Mouse (Mus musculus) lung, postnatal 0 days (tissue): ENCODE results near the gene Ffar3. TPM values are rescaled to one million over a fixed set of nuclear protein-coding genes. Genes with fewer than 3 reads are reported as not detected.

ENCODE experiments used
- ATAC-seq: fragments of 200-750 bp; cut with Nextera tagmentation; 2 replicates; pipeline ENCODE4 v1.8.0; 2017; ENCODE audit warnings: moderate library complexity
- DNase-seq: peaks from one replicate; pipeline ENCODE4 v3.0.0-alpha.2; 2016; ENCODE audit warnings: low spot score
- H3K27ac ChIP-seq: fragments of 300-500 bp; sonication (generic); 2 replicates; pipeline ENCODE4 v1.5.1; 2014; ENCODE audit warnings: antibody characterized with exemption, mild to moderate bottlenecking, low read length, mixed read lengths
- H3K27me3 ChIP-seq: fragments of 300-500 bp; sonication (generic); replicated peaks from 2 replicates; pipeline ENCODE4 v1.6.1; 2014; ENCODE audit warnings: low read length, mixed read lengths; ENCODE audit not compliant: insufficient read depth
- H3K36me3 ChIP-seq: fragments of 300-500 bp; sonication (generic); 2 replicates; pipeline ENCODE4 v1.6.1; 2014; ENCODE audit warnings: low read length, mixed read lengths; ENCODE audit not compliant: insufficient read depth
- H3K4me1 ChIP-seq: fragments of 300-500 bp; sonication (generic); 2 replicates; pipeline ENCODE4 v1.6.1; 2014; ENCODE audit warnings: antibody characterized with exemption, low read depth, low read length, mixed read lengths; ENCODE audit not compliant: insufficient read depth
- H3K4me2 ChIP-seq: fragments of 300-500 bp; sonication (generic); replicated peaks from 2 replicates; pipeline ENCODE4 v1.6.1; 2014; ENCODE audit warnings: low read depth, mild to moderate bottlenecking, low read length, moderate library complexity, mixed read lengths
- H3K4me3 ChIP-seq: fragments of 300-500 bp; sonication (generic); 2 replicates; pipeline ENCODE4 v1.5.1; 2014; ENCODE audit warnings: low read depth, low read length
- H3K9ac ChIP-seq: fragments of 300-500 bp; sonication (generic); replicated peaks from 2 replicates; pipeline ENCODE4 v1.6.1; 2014; ENCODE audit warnings: low read depth, mild to moderate bottlenecking
- H3K9me3 ChIP-seq: fragments of 300-500 bp; sonication (generic); 2 replicates; pipeline ENCODE4 v1.6.1; 2016; ENCODE audit warnings: low read length, mixed read lengths
- CTCF ChIP-seq: IDR thresholded peaks from 2 replicates; pipeline ENCODE4 v1.5.1; 2016; ENCODE audit warnings: antibody characterized with exemption, mild to moderate bottlenecking
- EP300 ChIP-seq: IDR thresholded peaks from 2 replicates; pipeline ENCODE4 v1.6.1; 2016; ENCODE audit warnings: antibody characterized with exemption, mild to moderate bottlenecking, control low read depth
- WGBS: fragments of 180-500 bp; shearing (Covaris S2); extraction: QIAGEN DNeasy Blood & Tissue Kit; methylation state at CpG from one replicate; pipeline ENCODE4 v1.1.7; 2014; 5-methylcytosine and 5-hydroxymethylcytosine counted together
- polyA plus RNA-seq: library from polyadenylated mRNA; unstranded; fragments of >200 nt; fragmentation: Nextera tagmentation; extraction: Ambion mirVana; gene quantifications from 2 replicates; pipeline ENCODE4 v1.2.1, GENCODE M21; 2015

Gene Ffar3
- polyA plus RNA-seq, 1 experiment from 2014 or later, result not detected

DNA sequence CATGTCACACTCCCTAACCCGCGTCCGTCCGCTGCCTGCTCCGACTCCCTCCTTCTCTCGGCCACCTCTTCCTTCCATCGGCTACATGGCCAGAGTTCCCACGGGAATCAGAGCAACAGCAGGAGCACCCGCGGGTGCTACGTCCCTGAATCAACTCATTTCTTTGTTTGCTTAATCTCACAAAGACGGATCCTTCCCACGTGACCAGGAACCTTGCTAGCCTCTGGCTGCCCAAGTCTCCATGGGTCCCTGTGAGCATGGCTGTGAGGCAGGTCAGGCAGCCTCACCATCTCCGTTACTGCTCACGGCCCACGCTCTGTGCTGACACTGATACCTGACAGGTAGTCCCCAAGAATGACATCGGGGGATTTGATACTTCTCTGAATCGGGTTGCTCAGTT, 32.3 kb downstream of the Ffar3 start, which contains the start of gene Ffar2:
Ffar2 (minus strand) TSS at position 101 of the 400 bp plus-strand sequence.
- Histone ChIP-seq H3K27me3 (no peaks in the 10 kb centered on the region), H3K4me1 (no peaks in the 10 kb centered on the region), H3K9me3 (no peaks in the 10 kb centered on the region), H3K9ac (no peak within 1 kb of the TSS), H3K4me2 (no peak within 1 kb of the TSS), H3K36me3 (no peaks in the 10 kb centered on the region), H3K27ac (no peak within 1 kb of the TSS), H3K4me3 (no peak within 1 kb of the TSS)
- WGBS, result 78% methylated on average over 18 of the region's 18 CpGs
- no peak for DNase-seq
- no peak for TF ChIP-seq EP300
- TF ChIP-seq CTCF, result no peak
- ATAC-seq, result no peak

DNA sequence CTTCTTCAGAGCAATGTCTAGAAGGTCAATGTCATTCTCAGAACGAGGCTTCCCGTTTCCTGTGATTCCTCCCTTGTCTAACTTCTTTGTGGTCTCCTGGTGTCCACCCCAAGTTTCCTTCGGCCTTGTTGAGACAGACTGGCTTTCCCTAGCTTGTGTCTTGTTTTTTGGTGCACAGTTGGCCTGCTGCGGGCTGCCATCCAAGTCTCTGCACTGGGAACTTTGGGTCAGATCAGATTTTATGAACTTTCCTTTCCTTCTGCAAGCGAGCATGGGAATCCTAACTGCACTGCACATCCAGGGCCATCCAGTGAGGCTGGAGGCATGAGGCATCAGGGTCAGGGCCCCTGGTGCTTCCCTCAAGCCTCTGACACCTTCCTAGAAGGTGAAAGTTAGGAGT, 34.4 kb downstream of the Ffar3 start:
- no peak for DNase-seq
- WGBS, result 40% methylated on average over 5 of the region's 5 CpGs
- Histone ChIP-seq H3K4me1 (no peaks in the 10 kb centered on the region), H3K27ac (no peak overlapping the region), H3K36me3 (no peaks in the 10 kb centered on the region), H3K27me3 (no peaks in the 10 kb centered on the region), H3K9me3 (no peaks in the 10 kb centered on the region), H3K4me3 (no peak overlapping the region), H3K4me2 (no peak overlapping the region), H3K9ac (no peak overlapping the region)
- TF ChIP-seq EP300, result no peak
- no peak for TF ChIP-seq CTCF
- ATAC-seq, result no peak

- Histone ChIP-seq H3K9ac (no peak overlapping the region), H3K36me3 (no peaks in the 10 kb centered on the region), H3K27me3 (no peaks in the 10 kb centered on the region), H3K27ac (no peak overlapping the region), H3K4me2 (no peak overlapping the region), H3K4me3 (no peak overlapping the region), H3K4me1 (no peaks in the 10 kb centered on the region), H3K9me3 (no peaks in the 10 kb centered on the region)
- TF ChIP-seq EP300 (no peak), CTCF (no peak)
- DNase-seq (no peak), ATAC-seq (no peak)
- 36% methylated on average over 7 of the region's 7 CpGs for WGBS
Measured at GRCm38 (mm10) chr7:30820854-30821445, 35.0 kb downstream of the Ffar3 start.

DNA sequence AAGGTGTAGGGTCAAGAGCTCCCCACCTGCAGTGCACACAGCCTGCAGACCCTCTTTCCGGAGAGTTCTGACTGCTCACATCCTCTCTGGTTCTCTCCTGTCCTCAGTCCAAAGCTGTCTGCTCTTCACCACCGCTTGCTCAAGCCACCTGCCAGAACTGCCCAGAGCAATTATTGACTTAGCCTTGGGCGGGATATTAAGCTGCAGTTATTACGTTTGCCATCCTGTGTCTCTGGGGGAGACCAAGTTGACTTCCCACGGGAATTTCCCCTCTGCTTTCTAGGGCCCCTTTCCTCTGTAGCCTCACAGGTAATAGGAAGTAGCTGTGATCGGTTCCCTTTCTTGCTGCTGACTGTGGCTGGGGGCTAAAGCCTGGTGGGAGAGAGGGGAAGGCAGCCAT, 35.8 kb downstream of the Ffar3 start:
- TF ChIP-seq EP300 (no peak), CTCF (no peak)
- Histone ChIP-seq H3K4me1 (no peaks in the 10 kb centered on the region), H3K27ac (no peak overlapping the region), H3K9ac (no peak overlapping the region), H3K4me3 (no peak overlapping the region), H3K4me2 (no peak overlapping the region), H3K9me3 (no peaks in the 10 kb centered on the region), H3K27me3 (no peaks in the 10 kb centered on the region), H3K36me3 (no peaks in the 10 kb centered on the region)
- WGBS, result 36% methylated on average over 6 of the region's 6 CpGs
- ATAC-seq (peak; percentile 23; the same call in 1 of the 2 replicates), DNase-seq (peak; percentile 27)

DNA sequence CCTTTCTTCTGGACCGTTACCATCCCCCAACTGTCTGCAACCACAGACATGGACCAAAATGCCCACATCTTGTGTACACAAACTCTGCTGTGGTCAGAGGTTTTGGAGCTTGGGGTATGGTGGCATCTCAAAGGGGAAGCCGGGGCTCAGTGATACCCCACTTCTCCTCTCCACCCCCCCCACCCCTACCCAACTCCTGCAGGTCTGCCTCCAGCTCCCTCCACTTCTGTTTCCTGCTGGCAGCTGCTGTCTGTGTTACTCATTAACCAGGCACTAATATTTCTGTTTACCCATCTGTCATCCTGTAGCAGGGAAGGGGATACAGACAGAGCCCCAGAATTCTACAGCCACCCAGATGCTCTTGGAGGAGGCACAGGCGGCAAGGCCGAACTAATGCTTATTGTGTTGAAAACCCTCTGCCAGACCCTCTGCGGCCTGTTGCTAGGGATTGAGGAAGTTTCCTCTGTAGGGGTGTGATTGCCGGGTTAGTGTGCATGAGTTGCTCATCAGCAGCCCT, 43.6 kb downstream of the Ffar3 start:
- no peak overlapping the region for H3K4me2 ChIP-seq
- no peaks in the 10 kb centered on the region for H3K36me3 ChIP-seq
- no peaks in the 10 kb centered on the region for H3K9me3 ChIP-seq
- H3K27ac ChIP-seq, result 0 out of 2 replicates have a peak overlapping the region, but pooled peaks have one; percentile 11
- H3K4me1 ChIP-seq, result no peaks in the 10 kb centered on the region
- H3K27me3 ChIP-seq, result no peaks in the 10 kb centered on the region
- peak; percentile 19 for DNase-seq
- no peak overlapping the region for H3K4me3 ChIP-seq
- no peak overlapping the region for H3K9ac ChIP-seq
- ATAC-seq, result 0 out of 2 replicates have a peak, but pooled peaks have one; percentile 25
- TF ChIP-seq CTCF (no peak), EP300 (no peak)
- WGBS, result 43% methylated on average over 6 of the region's 6 CpGs

DNA sequence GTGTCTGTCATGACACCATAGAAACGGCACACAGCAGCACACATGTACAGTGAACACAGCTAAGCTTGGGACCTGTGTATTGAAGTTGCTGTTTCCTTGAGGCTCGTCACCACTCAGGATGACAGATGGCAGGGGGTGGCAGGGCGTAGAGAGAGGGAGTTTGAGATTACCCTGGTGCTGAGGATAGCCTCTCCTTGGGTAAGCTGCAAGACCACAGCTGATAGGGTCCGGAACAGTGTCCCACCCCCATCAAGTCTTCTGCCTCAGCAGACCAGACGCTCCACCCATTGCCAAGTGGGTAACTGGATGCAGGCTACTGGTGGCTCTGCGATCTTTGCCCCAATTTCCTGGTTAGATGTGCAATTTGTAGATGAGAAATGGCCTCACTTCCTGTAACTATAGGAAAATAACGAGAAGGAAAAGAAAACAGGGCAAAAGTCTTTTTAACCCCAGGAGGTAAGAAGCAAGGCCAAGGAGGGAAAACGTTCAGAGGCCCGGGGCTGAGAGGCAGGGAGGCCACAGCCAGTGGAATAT, 44.2 kb downstream of the Ffar3 start:
- TF ChIP-seq CTCF (no peak), EP300 (no peak)
- 38% methylated on average over 9 of the region's 9 CpGs for WGBS
- Histone ChIP-seq H3K4me3 (no peak overlapping the region), H3K27me3 (no peaks in the 10 kb centered on the region), H3K27ac (no peak overlapping the region), H3K36me3 (no peaks in the 10 kb centered on the region), H3K4me2 (no peak overlapping the region), H3K9ac (no peak overlapping the region), H3K4me1 (no peaks in the 10 kb centered on the region), H3K9me3 (no peaks in the 10 kb centered on the region)
- peak; percentile 23; the same call in 1 of the 2 replicates for ATAC-seq
- DNase-seq, result peak; percentile 26
